Mouse (Mus musculus): Measurements from ENCODE around the gene Nup62. TPM values are rescaled to one million over a fixed set of nuclear protein-coding genes. Genes with fewer than 3 reads are reported as not detected.

Nup62 gene
- polyA plus RNA-seq (2012; rRNA removed; ENCODE audit: low replicate concordance): 64.4 and 76.1 TPM in 2 replicates

DNA sequence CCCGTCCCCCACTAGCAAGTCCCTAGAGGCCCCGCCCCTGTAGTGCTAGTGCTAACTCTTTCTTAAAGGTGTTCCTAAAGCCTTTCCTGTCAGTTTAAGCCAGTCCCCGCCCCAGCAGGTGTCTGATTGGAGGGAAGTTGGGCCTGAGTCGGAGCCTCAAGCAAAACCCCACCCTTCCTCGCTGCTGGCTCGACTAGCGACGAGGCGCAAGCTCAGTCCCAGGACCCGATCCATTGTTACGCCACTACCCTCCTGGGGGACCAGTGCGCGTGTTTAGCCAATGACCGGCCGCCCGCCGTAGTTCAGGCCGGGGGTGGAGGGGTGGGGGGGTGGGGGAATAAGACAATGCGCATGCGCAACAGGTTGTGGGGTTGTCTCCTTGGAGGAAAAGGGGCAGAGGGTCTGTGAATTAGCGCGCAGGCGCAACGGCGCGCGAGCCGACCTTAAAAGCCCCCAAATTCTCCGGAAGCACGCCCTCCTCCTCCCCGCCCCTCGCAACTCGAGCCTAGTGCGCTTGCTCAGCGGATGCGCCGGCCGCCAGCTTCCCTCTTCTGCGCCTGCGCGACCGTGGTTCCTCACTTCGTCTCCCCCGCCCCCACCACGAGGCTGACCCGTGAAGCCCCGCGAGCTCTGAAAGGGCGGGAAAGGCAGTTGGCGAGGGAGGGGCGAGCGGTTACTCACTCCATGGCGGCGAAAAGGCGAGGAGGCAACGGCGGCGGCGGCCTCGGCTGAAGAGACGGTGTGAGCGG is at the start of gene Nup62, which contains the start of gene Il4i1:
Nup62 (plus strand) TSS at position 368 of the 749 bp plus-strand sequence.
Il4i1 (plus strand) TSS at position 667 of the 749 bp plus-strand sequence.

DNA sequence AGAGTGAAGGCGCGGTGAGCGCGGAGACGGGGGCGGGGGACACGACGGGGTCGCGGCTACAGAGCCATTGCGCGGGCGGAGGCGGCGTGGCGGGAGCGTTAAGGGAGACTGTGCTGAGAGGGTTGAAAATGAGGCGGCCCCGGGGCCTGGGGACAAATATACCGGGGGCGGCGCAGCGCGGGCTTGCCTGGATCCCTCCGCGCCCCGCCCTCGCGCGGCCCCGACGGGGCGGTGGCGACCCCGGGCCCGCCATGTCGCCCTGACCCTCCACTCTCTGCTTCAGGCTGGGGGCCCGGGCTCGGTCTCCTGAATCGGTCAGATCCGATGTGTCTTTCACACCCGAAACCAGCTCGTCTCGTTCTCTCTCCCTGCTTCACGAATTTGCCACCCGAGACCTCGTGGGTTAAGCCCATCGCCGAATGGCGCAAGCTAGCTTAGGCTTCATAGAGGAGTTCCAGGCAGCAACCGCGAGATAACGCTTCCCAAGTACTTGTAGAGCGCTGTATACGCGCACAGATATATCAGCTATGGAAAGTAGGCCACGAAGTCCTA is 658 bp downstream of the Nup62 start, which contains the start of gene Atf5:
Atf5 (minus strand) TSS at position 189 of the 552 bp plus-strand sequence.

GRCm38 (mm10) chr7:44848561-44849415 is 32.9 kb downstream of the Nup62 start, which contains the start of the genes Akt1s1 and Tbc1d17:
Gene Akt1s1 (plus strand): TSS chr7:44848991.
Gene Tbc1d17 (minus strand): TSS chr7:44849079.

GRCm38 (mm10) chr7:44857042-44857552 is 41.2 kb downstream of the Nup62 start, which contains the start of gene Pnkp:
Gene Pnkp (plus strand): TSS chr7:44857139.

DNA sequence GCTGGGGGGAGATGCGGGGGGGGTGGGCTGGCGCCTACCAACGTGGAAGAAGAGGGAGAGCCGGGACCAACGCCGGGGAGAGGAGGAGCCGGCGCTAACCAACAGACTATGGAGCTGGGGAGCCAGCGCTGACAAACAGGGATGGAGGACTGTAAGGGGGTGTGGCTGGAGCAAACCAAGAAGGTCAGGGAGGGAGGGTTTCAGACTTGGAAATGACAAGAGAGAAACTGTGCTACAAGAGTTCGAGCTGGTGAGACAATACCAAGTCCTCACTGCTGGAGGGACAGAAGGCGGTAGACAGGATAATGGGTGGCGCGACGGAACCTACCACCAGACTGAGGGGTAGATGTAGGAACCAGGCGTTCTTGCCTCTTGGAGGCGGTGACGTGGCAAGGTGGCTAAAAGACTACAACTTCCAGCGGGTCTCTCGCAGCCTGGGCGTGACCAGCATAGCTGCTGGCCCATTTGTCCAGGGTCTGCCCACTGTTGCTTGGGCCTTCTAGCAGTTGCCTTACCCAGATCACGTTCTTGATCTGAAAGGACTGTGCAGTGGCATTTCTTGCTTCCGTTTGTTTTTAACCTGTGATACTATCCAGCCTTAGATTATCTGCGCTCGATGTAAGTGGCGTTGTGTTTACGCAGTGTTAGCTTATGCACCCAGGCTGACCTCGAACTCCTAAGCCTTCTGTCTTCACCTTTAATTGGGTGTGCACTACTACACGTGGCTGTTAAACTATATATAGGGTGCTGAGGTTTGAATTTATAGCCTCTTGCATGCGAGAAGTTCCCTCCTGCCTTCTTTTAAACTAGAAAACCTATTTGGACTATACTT is 54.0 kb downstream of the Nup62 start, which contains the start of gene Ptov1:
Ptov1 (minus strand) TSS at position 92 of the 832 bp plus-strand sequence.

Other genes with a start within 250 kb of the Nup62 start
- gene Napsa, start 243.7 kb upstream of the Nup62 start, polyA plus RNA-seq (2012; rRNA removed; ENCODE audit: low replicate concordance): 46.1 and 70.1 TPM in 2 replicates
- 1.5 and 1.9 TPM in 2 replicates for gene Kcnc3, start 225.4 kb upstream of the Nup62 start, polyA plus RNA-seq (2012; rRNA removed; ENCODE audit: low replicate concordance)
- 8.5 and 15.5 TPM in 2 replicates for gene Myh14, start 145.2 kb upstream of the Nup62 start, polyA plus RNA-seq (2012; rRNA removed; ENCODE audit: low replicate concordance)
- gene Izumo2, start 107.3 kb upstream of the Nup62 start, polyA plus RNA-seq (2012; rRNA removed; ENCODE audit: low replicate concordance): not detected in 2 replicates
- 43.8 and 48.7 TPM in 2 replicates for gene Vrk3, start 67.7 kb upstream of the Nup62 start, polyA plus RNA-seq (2012; rRNA removed; ENCODE audit: low replicate concordance)
- gene Zfp473, start 65.0 kb upstream of the Nup62 start, polyA plus RNA-seq (2012; rRNA removed; ENCODE audit: low replicate concordance): 0.11 and 0.13 TPM in 2 replicates
- 51.1 and 162 TPM in 2 replicates for gene Il4i1, start 299 bp downstream of the Nup62 start, polyA plus RNA-seq (2012; rRNA removed; ENCODE audit: low replicate concordance)
- gene Atf5, start 570 bp downstream of the Nup62 start, polyA plus RNA-seq (2012; rRNA removed; ENCODE audit: low replicate concordance): 250 and 576 TPM in 2 replicates
- gene Akt1s1, start 32.9 kb downstream of the Nup62 start, polyA plus RNA-seq (2012; rRNA removed; ENCODE audit: low replicate concordance): 67.1 and 282 TPM in 2 replicates
- gene Tbc1d17, start 33.0 kb downstream of the Nup62 start, polyA plus RNA-seq (2012; rRNA removed; ENCODE audit: low replicate concordance): 115 and 138 TPM in 2 replicates
- 39.0 and 104 TPM in 2 replicates for gene Pnkp, start 41.1 kb downstream of the Nup62 start, polyA plus RNA-seq (2012; rRNA removed; ENCODE audit: low replicate concordance)
- 230 and 261 TPM in 2 replicates for gene Ptov1, start 53.7 kb downstream of the Nup62 start, polyA plus RNA-seq (2012; rRNA removed; ENCODE audit: low replicate concordance)
- 108 and 237 TPM in 2 replicates for gene Med25, start 76.6 kb downstream of the Nup62 start, polyA plus RNA-seq (2012; rRNA removed; ENCODE audit: low replicate concordance)
- gene Fuz, start 80.0 kb downstream of the Nup62 start, polyA plus RNA-seq (2012; rRNA removed; ENCODE audit: low replicate concordance): 65.1 and 103 TPM in 2 replicates
- 87.8 and 112 TPM in 2 replicates for gene Ap2a1, start 113.4 kb downstream of the Nup62 start, polyA plus RNA-seq (2012; rRNA removed; ENCODE audit: low replicate concordance)
- gene Tsks, start 127.1 kb downstream of the Nup62 start, polyA plus RNA-seq (2012; rRNA removed; ENCODE audit: low replicate concordance): 0.19 and 0.26 TPM in 2 replicates
- gene Cpt1c, start 158.8 kb downstream of the Nup62 start, polyA plus RNA-seq (2012; rRNA removed; ENCODE audit: low replicate concordance): 34.3 and 34.4 TPM in 2 replicates
- 97.1 and 118 TPM in 2 replicates for gene Prmt1, start 170.5 kb downstream of the Nup62 start, polyA plus RNA-seq (2012; rRNA removed; ENCODE audit: low replicate concordance)
- gene Irf3, start 181.6 kb downstream of the Nup62 start, polyA plus RNA-seq (2012; rRNA removed; ENCODE audit: low replicate concordance): 120 and 136 TPM in 2 replicates
- 38.7 and 59.9 TPM in 2 replicates for gene Bcl2l12, start 182.6 kb downstream of the Nup62 start, polyA plus RNA-seq (2012; rRNA removed; ENCODE audit: low replicate concordance)
- 58.3 and 111 TPM in 2 replicates for gene Scaf1, start 200.3 kb downstream of the Nup62 start, polyA plus RNA-seq (2012; rRNA removed; ENCODE audit: low replicate concordance)
- 201 and 278 TPM in 2 replicates for gene Rras, start 201.9 kb downstream of the Nup62 start, polyA plus RNA-seq (2012; rRNA removed; ENCODE audit: low replicate concordance)
- gene Prr12, start 236.8 kb downstream of the Nup62 start, polyA plus RNA-seq (2012; rRNA removed; ENCODE audit: low replicate concordance): 7.2 and 19.0 TPM in 2 replicates
- 75.7 and 106 TPM in 2 replicates for gene Nosip, start 246.3 kb downstream of the Nup62 start, polyA plus RNA-seq (2012; rRNA removed; ENCODE audit: low replicate concordance)
- 74.1 and 134 TPM in 2 replicates for gene Prrg2, start 246.6 kb downstream of the Nup62 start, polyA plus RNA-seq (2012; rRNA removed; ENCODE audit: low replicate concordance)